Mouse (Mus musculus): ENCODE measurements around the gene B230219D22Rik. TPM values are rescaled to one million over a fixed set of nuclear protein-coding genes. Genes with fewer than 3 reads are reported as not detected.

B230219D22Rik gene
- total and polyA plus RNA-seq, 2 experiments from 2014 or later = 59.5 to 167 TPM

- H3K27me3 ChIP-seq (ENCODE audit: insufficient read depth, low read length) = no peaks in the 10 kb centered on the region
- H3K9ac ChIP-seq = peak overlapping the region; percentile 75
- peak overlapping the region; percentile 58 for H3K4me3 ChIP-seq (ENCODE audit: low read depth, low read length)
- DNase-seq (peak; percentile 30), ATAC-seq (no peak)
- no peaks in the 10 kb centered on the region for H3K9me3 ChIP-seq (ENCODE audit: low read length)
- peak overlapping the region; percentile 94 for H3K27ac ChIP-seq (ENCODE audit: low read depth, low read length)
- H3K4me1 ChIP-seq (ENCODE audit: insufficient read depth) = no peaks in the 10 kb centered on the region
- peak overlapping the region; percentile 81 for H3K4me2 ChIP-seq (ENCODE audit: low read depth)
- WGBS = 3% methylated on average over 4 of the region's 4 CpGs
- H3K36me3 ChIP-seq (ENCODE audit: insufficient read depth) = peaks cover 29% of the 10 kb centered on the region
- TF ChIP-seq CTCF (IDR thresholded peaks at IDR 0.05; ENCODE audit: low read depth) = peak; percentile 30
These were observed 33.7 kb downstream of the B230219D22Rik start for GRCm38 (mm10) chr13:55726598-55727119.

- WGBS = 1% methylated on average over 65 of the region's 73 CpGs
- TF ChIP-seq CTCF (IDR thresholded peaks at IDR 0.05; ENCODE audit: low read depth) = peak; percentile 28; the same call in 1 of the 2 replicates
These were observed 34.4 kb downstream of the B230219D22Rik start, which contains the start of gene Pcbd2 for GRCm38 (mm10) chr13:55727120-55727838. TSS of gene Pcbd2 (plus strand) at chr13:55727368.

GRCm38 (mm10) chr13:55727839-55728238 is 34.9 kb downstream of the B230219D22Rik start:
- Histone ChIP-seq H3K4me3 (ENCODE audit: low read depth, low read length) (peak overlapping the region; percentile 58), H3K9me3 (ENCODE audit: low read length) (no peaks in the 10 kb centered on the region), H3K4me2 (ENCODE audit: low read depth) (peak overlapping the region; percentile 81), H3K27me3 (ENCODE audit: insufficient read depth, low read length) (no peaks in the 10 kb centered on the region), H3K27ac (ENCODE audit: low read depth, low read length) (peak overlapping the region; percentile 94), H3K9ac (peak overlapping the region; percentile 75), H3K4me1 (ENCODE audit: insufficient read depth) (no peaks in the 10 kb centered on the region), H3K36me3 (ENCODE audit: insufficient read depth) (peaks cover 21% of the 10 kb centered on the region; the same call in 1 of the 2 replicates)
- WGBS = 2% methylated on average over 19 of the region's 19 CpGs
- peak; percentile 71 for TF ChIP-seq CTCF (IDR thresholded peaks at IDR 0.05; ENCODE audit: low read depth)
- ATAC-seq (peak; percentile 80), DNase-seq (peak; percentile 79)

More at GRCm38 (mm10) chr13:55727120-55727838, 34.4 kb downstream of the B230219D22Rik start, which contains the start of gene Pcbd2:
- Histone ChIP-seq H3K9ac (peak within 1 kb of the TSS; percentile 75), H3K4me2 (ENCODE audit: low read depth) (peak within 1 kb of the TSS; percentile 81), H3K4me1 (ENCODE audit: insufficient read depth) (no peaks in the 10 kb centered on the region), H3K36me3 (ENCODE audit: insufficient read depth) (peaks cover 24% of the 10 kb centered on the region; the same call in 1 of the 2 replicates), H3K27me3 (ENCODE audit: insufficient read depth, low read length) (no peaks in the 10 kb centered on the region), H3K27ac (ENCODE audit: low read depth, low read length) (peak within 1 kb of the TSS; percentile 94), H3K4me3 (ENCODE audit: low read depth, low read length) (peak within 1 kb of the TSS; percentile 58), H3K9me3 (ENCODE audit: low read length) (no peaks in the 10 kb centered on the region)
- ATAC-seq (peak; percentile 91), DNase-seq (peak; percentile 86)

GRCm38 (mm10) chr13:55730716-55731115 is 37.8 kb downstream of the B230219D22Rik start:
- no peaks in the 10 kb centered on the region for H3K27me3 ChIP-seq (ENCODE audit: insufficient read depth, low read length)
- H3K9ac ChIP-seq = no peak overlapping the region
- no peak overlapping the region for H3K27ac ChIP-seq (ENCODE audit: low read depth, low read length)
- H3K4me2 ChIP-seq (ENCODE audit: low read depth) = no peak overlapping the region
- DNase-seq (no peak), ATAC-seq (no peak)
- no peaks in the 10 kb centered on the region for H3K4me1 ChIP-seq (ENCODE audit: insufficient read depth)
- WGBS = 83% methylated on average over 7 of the region's 7 CpGs
- no peak overlapping the region for H3K4me3 ChIP-seq (ENCODE audit: low read depth, low read length)
- H3K36me3 ChIP-seq (ENCODE audit: insufficient read depth) = 0 out of 2 replicates have a peak, but pooled peaks cover under 1% of the 10 kb centered on the region
- no peak for TF ChIP-seq CTCF (IDR thresholded peaks at IDR 0.05; ENCODE audit: low read depth)
- H3K9me3 ChIP-seq (ENCODE audit: low read length) = no peaks in the 10 kb centered on the region

- no peaks in the 10 kb centered on the region for H3K27me3 ChIP-seq (ENCODE audit: insufficient read depth, low read length)
- no peaks in the 10 kb centered on the region for H3K4me1 ChIP-seq (ENCODE audit: insufficient read depth)
- H3K4me3 ChIP-seq (ENCODE audit: low read depth, low read length) = no peak overlapping the region
- DNase-seq = no peak
- H3K4me2 ChIP-seq (ENCODE audit: low read depth) = no peak overlapping the region
- H3K9ac ChIP-seq = no peak overlapping the region
- H3K9me3 ChIP-seq (ENCODE audit: low read length) = no peaks in the 10 kb centered on the region
- no peaks in the 10 kb centered on the region for H3K36me3 ChIP-seq (ENCODE audit: insufficient read depth)
- no peak for TF ChIP-seq CTCF (IDR thresholded peaks at IDR 0.05; ENCODE audit: low read depth)
- WGBS = 84% methylated on average over 2 of the region's 2 CpGs
- no peak for ATAC-seq
- H3K27ac ChIP-seq (ENCODE audit: low read depth, low read length) = no peak overlapping the region
These were observed 39.2 kb downstream of the B230219D22Rik start for GRCm38 (mm10) chr13:55732121-55732520.

GRCm38 (mm10) chr13:55733628-55734502 is 40.9 kb downstream of the B230219D22Rik start:
- Histone ChIP-seq H3K27me3 (ENCODE audit: insufficient read depth, low read length) (no peaks in the 10 kb centered on the region), H3K9me3 (ENCODE audit: low read length) (no peaks in the 10 kb centered on the region), H3K4me2 (ENCODE audit: low read depth) (no peak overlapping the region), H3K9ac (no peak overlapping the region), H3K36me3 (ENCODE audit: insufficient read depth) (no peaks in the 10 kb centered on the region), H3K4me3 (ENCODE audit: low read depth, low read length) (no peak overlapping the region), H3K4me1 (ENCODE audit: insufficient read depth) (no peaks in the 10 kb centered on the region), H3K27ac (ENCODE audit: low read depth, low read length) (no peak overlapping the region)
- ATAC-seq = no peak
- WGBS = 80% methylated on average over 22 of the region's 22 CpGs
- no peak for TF ChIP-seq CTCF (IDR thresholded peaks at IDR 0.05; ENCODE audit: low read depth)
- DNase-seq = no peak
